Mouse (Mus musculus): Measurements from ENCODE around the gene Rgl1. TPM values are rescaled to one million over a fixed set of nuclear protein-coding genes. Genes with fewer than 3 reads are reported as not detected.

The Rgl1 gene
- polyA plus RNA-seq, 1 experiment = 1.1 TPM

DNA sequence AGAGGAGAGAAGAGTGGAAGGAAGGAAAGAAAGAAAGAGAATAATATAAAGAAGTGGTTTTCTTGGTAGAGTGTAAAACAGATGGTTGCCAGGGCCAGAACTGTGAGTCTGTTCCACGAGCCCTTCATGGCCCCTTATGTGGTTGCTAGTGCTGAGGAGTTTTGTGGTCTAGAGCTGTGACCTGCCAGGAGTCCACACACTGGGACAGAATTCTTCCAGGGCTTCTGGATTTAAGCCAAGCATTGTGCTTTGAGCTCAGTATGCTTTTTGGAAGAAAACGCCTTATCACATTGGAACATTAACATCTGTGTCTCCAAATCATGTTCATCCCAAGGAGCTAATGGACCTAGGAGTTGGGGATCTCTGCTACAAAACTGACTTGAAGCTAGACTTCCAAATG, 269.3 kb downstream of the Rgl1 start:
- no peak overlapping the region for H3K4me3 ChIP-seq (replicated peaks)
- no peaks in the 10 kb centered on the region for H3K4me1 ChIP-seq
- TF ChIP-seq FLI1 (IDR thresholded peaks at IDR 0.05; ENCODE audit: low read length) (no peak), GATA1 (IDR thresholded peaks at IDR 0.05; ENCODE audit: borderline replicate concordance, low read length) (no peak)
- H3K36me3 ChIP-seq (replicated peaks; ENCODE audit: low read length) = no peaks in the 10 kb centered on the region
- no peaks in the 10 kb centered on the region for H3K27me3 ChIP-seq (replicated peaks)
- H3K9me3 ChIP-seq = peaks cover 6% of the 10 kb centered on the region

DNA sequence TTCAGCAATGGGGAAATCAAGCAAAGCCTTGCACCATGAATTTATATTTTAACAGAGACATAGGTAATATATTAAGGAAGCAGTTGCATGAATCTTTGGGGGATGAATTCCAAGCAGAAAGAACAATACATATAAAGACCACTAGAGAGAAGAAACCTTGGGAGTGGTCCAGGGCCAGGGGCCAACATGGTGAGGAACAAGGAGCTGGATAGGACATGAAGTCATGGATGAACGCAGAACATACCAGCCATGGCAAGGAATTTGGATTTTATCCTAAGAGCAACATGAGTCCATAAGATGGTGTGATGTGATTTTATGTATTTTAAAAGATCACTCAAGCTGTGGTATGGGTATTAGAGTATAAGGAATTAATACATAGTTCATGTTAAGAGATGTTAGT, 273.9 kb downstream of the Rgl1 start:
- H3K4me3 ChIP-seq (replicated peaks) = no peak overlapping the region
- no peaks in the 10 kb centered on the region for H3K27me3 ChIP-seq (replicated peaks)
- no peaks in the 10 kb centered on the region for H3K36me3 ChIP-seq (replicated peaks; ENCODE audit: low read length)
- H3K4me1 ChIP-seq = no peaks in the 10 kb centered on the region
- TF ChIP-seq FLI1 (IDR thresholded peaks at IDR 0.05; ENCODE audit: low read length) = no peak
- TF ChIP-seq GATA1 (IDR thresholded peaks at IDR 0.05; ENCODE audit: borderline replicate concordance, low read length) = no peak
- peaks cover 6% of the 10 kb centered on the region for H3K9me3 ChIP-seq

DNA sequence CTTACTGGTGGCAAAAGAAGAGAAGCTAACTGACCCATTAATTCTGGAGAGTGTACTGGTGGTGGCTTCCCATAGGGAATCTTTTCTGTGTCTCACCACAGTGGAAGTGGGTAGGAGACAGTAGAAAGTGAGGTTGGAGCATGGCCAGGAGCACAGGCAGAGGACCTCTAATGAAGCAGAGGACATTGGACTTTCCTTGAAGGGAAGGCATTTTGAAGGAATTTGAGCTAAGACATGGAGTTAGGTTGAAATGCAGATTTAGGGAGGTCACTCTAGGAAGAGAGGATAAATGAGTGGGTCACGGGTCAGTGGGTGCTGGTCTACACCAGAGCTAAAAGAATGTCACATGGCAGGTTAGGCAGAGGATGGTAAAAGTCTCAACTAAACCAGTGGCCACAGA, 275.3 kb downstream of the Rgl1 start:
- Histone ChIP-seq H3K9me3 (peaks cover 6% of the 10 kb centered on the region), H3K4me3 (replicated peaks) (no peak overlapping the region), H3K4me1 (no peaks in the 10 kb centered on the region), H3K36me3 (replicated peaks; ENCODE audit: low read length) (no peaks in the 10 kb centered on the region), H3K27me3 (replicated peaks) (no peaks in the 10 kb centered on the region)
- TF ChIP-seq GATA1 (IDR thresholded peaks at IDR 0.05; ENCODE audit: borderline replicate concordance, low read length) = no peak
- TF ChIP-seq FLI1 (IDR thresholded peaks at IDR 0.05; ENCODE audit: low read length) = no peak

DNA sequence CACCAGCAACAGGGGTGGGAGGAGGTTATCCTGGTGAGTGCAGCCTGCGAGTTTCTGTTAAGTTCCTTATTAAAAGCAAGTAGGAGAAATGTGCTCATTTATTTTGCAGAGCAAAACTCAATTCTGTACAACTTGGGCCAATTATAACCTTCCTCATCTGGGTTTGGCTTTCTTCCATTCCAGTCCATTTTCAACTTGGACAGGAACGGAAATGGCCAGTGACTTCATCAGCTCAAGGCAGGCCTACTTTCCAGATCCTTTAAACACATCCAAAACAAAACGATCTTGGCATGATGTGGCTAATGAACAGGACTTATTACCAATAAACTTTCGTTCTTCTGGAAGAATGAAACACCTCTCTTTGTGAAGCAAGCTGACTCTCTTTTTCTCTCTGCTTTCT, 290.0 kb downstream of the Rgl1 start:
- H3K36me3 ChIP-seq (replicated peaks; ENCODE audit: low read length) = no peaks in the 10 kb centered on the region
- TF ChIP-seq FLI1 (IDR thresholded peaks at IDR 0.05; ENCODE audit: low read length) (no peak), GATA1 (IDR thresholded peaks at IDR 0.05; ENCODE audit: borderline replicate concordance, low read length) (no peak)
- H3K9me3 ChIP-seq = no peaks in the 10 kb centered on the region

DNA sequence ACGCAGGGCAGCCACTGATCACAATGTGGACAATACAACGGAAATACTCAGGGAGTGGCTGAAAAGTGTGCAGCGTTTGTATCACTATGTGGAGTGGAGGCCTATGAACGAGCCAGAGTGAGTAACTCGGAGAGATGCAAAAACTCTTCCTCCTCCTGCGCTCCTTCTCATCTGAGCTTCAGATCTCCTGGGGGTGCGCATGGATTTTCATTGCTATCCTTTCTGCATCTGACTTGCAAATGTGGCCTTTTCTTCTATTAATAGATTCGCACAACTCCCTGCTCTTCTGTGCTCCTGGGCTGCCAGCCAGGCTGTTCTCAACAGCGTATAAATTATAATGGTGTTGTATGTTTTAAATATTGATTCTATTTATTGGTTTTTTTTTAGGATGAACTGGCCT, 297.7 kb downstream of the Rgl1 start:
- Histone ChIP-seq H3K4me1 (no peaks in the 10 kb centered on the region), H3K9me3 (no peaks in the 10 kb centered on the region), H3K27me3 (replicated peaks) (no peaks in the 10 kb centered on the region), H3K4me3 (replicated peaks) (no peak overlapping the region), H3K36me3 (replicated peaks; ENCODE audit: low read length) (no peaks in the 10 kb centered on the region)
- TF ChIP-seq GATA1 (IDR thresholded peaks at IDR 0.05; ENCODE audit: borderline replicate concordance, low read length) = no peak
- TF ChIP-seq FLI1 (IDR thresholded peaks at IDR 0.05; ENCODE audit: low read length) = no peak

More for the DNA sequence above, 290.0 kb downstream of the Rgl1 start:
- H3K4me3 ChIP-seq (replicated peaks) = no peak overlapping the region
- no peaks in the 10 kb centered on the region for H3K4me1 ChIP-seq
- H3K27me3 ChIP-seq (replicated peaks) = no peaks in the 10 kb centered on the region

Other genes with a start within 250 kb of the Rgl1 start
- not detected in 2 replicates for gene Apobec4, start 15.8 kb downstream of the Rgl1 start, polyA plus RNA-seq (2012; ENCODE audit: insufficient read depth, low replicate concordance)
- gene Arpc5, start 191 bp upstream of the Rgl1 start, polyA plus RNA-seq (2012; ENCODE audit: insufficient read depth, low replicate concordance) = 108 and 673 TPM in 2 replicates
- 5.1 and 21.6 TPM in 2 replicates for gene Ncf2, start 33.8 kb upstream of the Rgl1 start, polyA plus RNA-seq (2012; ENCODE audit: insufficient read depth, low replicate concordance)
- 0.47 and 1.2 TPM in 2 replicates for gene Smg7, start 136.3 kb upstream of the Rgl1 start, polyA plus RNA-seq (2012; ENCODE audit: insufficient read depth, low replicate concordance)
- 0.34 TPM in 1 of 2 replicates, not detected in the other for gene Nmnat2, start 188.6 kb upstream of the Rgl1 start, polyA plus RNA-seq (2012; ENCODE audit: insufficient read depth, low replicate concordance)

Data from megakaryocyte, embryonic 14.5 days (primary cell).